Mouse (Mus musculus) embryo, embryonic 11.5 days (tissue): ENCODE measurements at regions not wholly inside any gene's neighbourhood (a gene's known extent, or its start where the extent isn't known, plus 50 kb on each side); places are given as distances from the start of the nearest gene placed in this dataset.

ENCODE experiments used
- DNase-seq: peaks from one replicate; pipeline ENCODE4 v3.0.0-alpha.2; 2012; ENCODE audit warnings: low read depth, low spot score

GRCm38 (mm10) chr5:18414892-18415291 is 54.7 kb upstream of the Gnai1 start:
- no peak for DNase-seq
